Comparison of ENCODE assay signal across 8 mouse cellular contexts in genomic region chr12:98620922-98621321, GRCm38 (mm10). TPM values are rescaled to one million over a fixed set of nuclear protein-coding genes. Genes with fewer than 3 reads are reported as not detected.
DNase-seq lines count a peak whose midpoint lies in the region; ATAC-seq and TF ChIP-seq lines count a peak whose summit lies in the region.
"Not testable (repeated sequence)": the region's sequence is repeated elsewhere in the genome, so short reads cannot be mapped to it uniquely, and the experiment has no call there.
"Had no signal": no experiment of that assay in that cellular context is flagged by ENCODE, and none has a peak within 500 bp of the region (broad histone marks: within the 10 kb centered on the region; RNA-seq: fewer than 3 reads in every experiment).

No protein-coding gene starts in this region.

- H3K4me2 ChIP-seq in embryonic facial prominence, embryonic 14.5 days (ENCODE audit: low read depth, low read length); kidney, postnatal 0 days (ENCODE audit: low read length); midbrain, embryonic 11.5 days; neural tube, embryonic 14.5 days (ENCODE audit: low read depth, low read length): not testable (repeated sequence)

- H3K4me3 ChIP-seq in embryonic facial prominence, embryonic 14.5 days (ENCODE audit: low read depth, low read length); kidney, postnatal 0 days (replicated peaks; ENCODE audit: low read depth, low read length); midbrain, embryonic 11.5 days (ENCODE audit: low read depth, low read length); neural tube, embryonic 14.5 days (ENCODE audit: low read depth, low read length): not testable (repeated sequence)

- peak; percentile 70 for DNase-seq in NIH3T3 (ENCODE audit: low read depth)
- DNase-seq in cerebellum, postnatal 10 days, result peak; percentile 62 to 68
- peak; percentile 18 for DNase-seq in embryonic facial prominence, embryonic 14.5 days (ENCODE audit: low spot score)
- peak; percentile 2 for DNase-seq in heart, adult 11 months
- DNase-seq in kidney, postnatal 0 days (ENCODE audit: low spot score), result peak; percentile 18
- peak; percentile 84 for DNase-seq in midbrain, embryonic 11.5 days (ENCODE audit: low spot score, missing footprints)

- not testable (repeated sequence) for H3K27ac ChIP-seq in embryonic facial prominence, embryonic 14.5 days (replicated peaks; ENCODE audit: low read depth, low read length); kidney, postnatal 0 days; midbrain, embryonic 11.5 days (ENCODE audit: low read depth, low read length); neural tube, embryonic 14.5 days (ENCODE audit: low read depth, low read length)

- 41% methylated on average over 6 of the region's 6 CpGs for WGBS in embryonic facial prominence, embryonic 14.5 days
- WGBS in kidney, postnatal 0 days, result 45% methylated on average over 6 of the region's 6 CpGs
- WGBS in midbrain, embryonic 11.5 days, result 39% methylated on average over 6 of the region's 6 CpGs
- WGBS in neural tube, embryonic 14.5 days, result 40% methylated on average over 6 of the region's 6 CpGs

- not testable (repeated sequence) for H3K9ac ChIP-seq in embryonic facial prominence, embryonic 14.5 days (ENCODE audit: low read depth, low read length); kidney, postnatal 0 days (ENCODE audit: low read depth, low read length); midbrain, embryonic 11.5 days (ENCODE audit: low read length); neural tube, embryonic 14.5 days (replicated peaks; ENCODE audit: low read depth, low read length)

- ATAC-seq in embryonic facial prominence, embryonic 14.5 days (ENCODE audit: low read depth); kidney, postnatal 0 days (replicated peaks; ENCODE audit: low FRiP score, low read depth): not testable (repeated sequence)
- 0 out of 2 replicates have a peak, but pooled peaks have one; percentile 30 for ATAC-seq in midbrain, embryonic 11.5 days (ENCODE audit: low FRiP score)
- ATAC-seq in neural tube, embryonic 14.5 days (ENCODE audit: low read depth), result peak; percentile 58; the same call in 1 of the 2 replicates

- peak; percentile 51 for TF ChIP-seq CTCF in kidney, postnatal 0 days (IDR thresholded peaks at IDR 0.05; ENCODE audit: low read depth)

- not testable (repeated sequence) for H3K4me1 ChIP-seq in embryonic facial prominence, embryonic 14.5 days (ENCODE audit: control insufficient read depth, insufficient read depth, low read length); kidney, postnatal 0 days (replicated peaks; ENCODE audit: insufficient read depth, low read length); midbrain, embryonic 11.5 days (ENCODE audit: control insufficient read depth, insufficient read depth, low read length); neural tube, embryonic 14.5 days (ENCODE audit: control insufficient read depth, insufficient read depth, low read length)

- H3K27me3 ChIP-seq in embryonic facial prominence, embryonic 14.5 days (replicated peaks; ENCODE audit: control insufficient read depth, insufficient read depth, low read length); kidney, postnatal 0 days (ENCODE audit: insufficient read depth, low read length); midbrain, embryonic 11.5 days (ENCODE audit: control insufficient read depth, insufficient read depth, low read length); neural tube, embryonic 14.5 days (ENCODE audit: control insufficient read depth, insufficient read depth, low read length): not testable (repeated sequence)

- not testable (repeated sequence) for H3K9me3 ChIP-seq in embryonic facial prominence, embryonic 14.5 days (ENCODE audit: control insufficient read depth, low read length); kidney, postnatal 0 days (replicated peaks; ENCODE audit: low read length); midbrain, embryonic 11.5 days (ENCODE audit: control insufficient read depth, low read length); neural tube, embryonic 14.5 days (ENCODE audit: control insufficient read depth, low read length)

- not testable (repeated sequence) for H3K36me3 ChIP-seq in embryonic facial prominence, embryonic 14.5 days (ENCODE audit: control insufficient read depth, insufficient read depth, low read length); kidney, postnatal 0 days (ENCODE audit: insufficient read depth, low read length); midbrain, embryonic 11.5 days (ENCODE audit: control insufficient read depth, insufficient read depth, low read length); neural tube, embryonic 14.5 days (ENCODE audit: control insufficient read depth, insufficient read depth, low read length)

RNA-seq across cellular contexts. Expression of gene Spata7, which starts 7.0 kb away (rescaled TPM):
- 9.9 and 13.4 TPM in 2 replicates for polyA plus RNA-seq in embryonic facial prominence, embryonic 14.5 days (2014; fragmentation: Nextera tagmentation; extraction: Ambion mirVana)
- polyA plus RNA-seq in kidney, postnatal 0 days (2015; fragmentation: Nextera tagmentation; extraction: Ambion mirVana), result 11.3 and 13.2 TPM in 2 replicates
- 21.8 and 22.7 TPM in 2 replicates for polyA plus RNA-seq in midbrain, embryonic 11.5 days (2014; fragmentation: Nextera tagmentation; extraction: Ambion mirVana)
- polyA plus RNA-seq in neural tube, embryonic 14.5 days (2014; fragmentation: Nextera tagmentation; extraction: Ambion mirVana), result 36.2 and 40.9 TPM in 2 replicates

RNA-seq across cellular contexts. Expression of gene Kcnk10, which starts 42.8 kb away (rescaled TPM):
- 2.8 and 2.9 TPM in 2 replicates for polyA plus RNA-seq in embryonic facial prominence, embryonic 14.5 days (2014; fragmentation: Nextera tagmentation; extraction: Ambion mirVana)
- polyA plus RNA-seq in kidney, postnatal 0 days (2015; fragmentation: Nextera tagmentation; extraction: Ambion mirVana), result 0.49 and 0.79 TPM in 2 replicates
- polyA plus RNA-seq in midbrain, embryonic 11.5 days (2014; fragmentation: Nextera tagmentation; extraction: Ambion mirVana), result 40.9 and 45.2 TPM in 2 replicates
- polyA plus RNA-seq in neural tube, embryonic 14.5 days (2014; fragmentation: Nextera tagmentation; extraction: Ambion mirVana), result 40.1 and 50.5 TPM in 2 replicates
- polyA plus RNA-seq: myocyte had no signal

Comparison
In these comparisons a context has a peak if more than half of its experiments do, and no peak if none do; other contexts are left out.
1. DNase-seq: peak in every context shown above with its lines; median percentile 84 in midbrain, embryonic 11.5 days; 70 in NIH3T3; 65 in cerebellum, postnatal 10 days; 18 in embryonic facial prominence, embryonic 14.5 days; 18 in kidney, postnatal 0 days; 2 in heart, adult 11 months.
2. RNA of gene Kcnk10, which starts 42.8 kb away (polyA plus RNA-seq): 40.1 to 50.5 TPM in neural tube, embryonic 14.5 days and 40.9 to 45.2 TPM in midbrain, embryonic 11.5 days; 2.8 to 2.9 TPM in embryonic facial prominence, embryonic 14.5 days and 0.49 to 0.79 TPM in kidney, postnatal 0 days; every median in the first group is over 10 times any median in the second.